Mouse (Mus musculus): ENCODE results near the gene Ttc30a2.
"Not testable (repeated sequence)": the region's sequence is repeated elsewhere in the genome, so short reads cannot be mapped to it uniquely, and the experiment has no call there.

The Ttc30a2 gene

DNA sequence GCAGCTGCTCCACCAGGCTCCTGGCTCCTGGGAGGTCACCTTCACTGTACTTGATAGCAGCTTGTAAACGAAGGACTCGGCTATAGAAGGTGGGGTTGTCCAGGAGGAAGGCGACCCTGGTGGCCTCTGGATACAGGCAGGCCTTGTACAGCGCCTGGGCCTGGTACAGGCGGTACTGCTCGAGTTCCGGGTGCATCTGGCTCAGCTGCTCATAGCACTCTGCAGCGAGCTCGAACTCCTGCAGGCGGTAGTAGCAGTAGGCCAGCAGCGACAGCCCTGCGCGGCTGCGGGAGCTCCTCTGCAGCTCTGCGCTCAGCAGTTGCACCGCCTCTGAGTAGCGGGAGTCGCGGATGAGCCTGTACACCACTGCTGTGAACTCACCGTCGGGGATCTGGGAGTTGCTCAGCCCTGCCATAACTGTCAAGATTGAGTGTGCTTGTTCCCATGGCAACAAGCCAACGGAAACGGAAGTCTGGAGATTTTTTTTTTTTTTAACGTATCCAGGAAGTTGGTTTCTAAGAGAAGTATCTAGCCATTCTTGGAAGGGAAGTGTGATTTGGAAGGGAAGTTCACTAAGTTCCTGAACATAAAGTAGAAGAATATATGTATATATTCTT lies at the start of gene Ttc30a2:
Gene Ttc30a2, minus strand, starts transcription at position 419 of the 617 bp plus-strand sequence.
- not testable (repeated sequence) for DNase-seq

DNA sequence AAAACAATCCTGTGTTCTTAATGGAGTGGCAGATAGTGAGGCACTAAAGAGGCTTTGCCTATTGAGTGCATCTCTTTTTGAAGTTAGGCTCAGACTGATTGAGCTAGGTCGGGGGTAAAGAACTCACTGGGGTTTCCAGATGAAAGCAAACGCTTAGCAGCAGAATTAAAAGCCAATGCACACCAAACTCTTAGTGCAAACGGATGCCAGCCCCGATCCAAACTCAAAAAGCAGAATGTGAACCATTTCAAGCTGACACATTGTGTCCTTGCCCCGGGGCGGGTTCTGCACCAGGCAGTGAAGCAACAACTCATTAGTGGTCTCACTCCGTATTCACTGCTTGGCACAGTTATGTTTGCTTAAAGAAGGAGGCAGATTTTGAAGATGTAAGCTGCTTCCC lies 38.9 kb upstream of the Ttc30a2 start:
- no peak for DNase-seq

DNA sequence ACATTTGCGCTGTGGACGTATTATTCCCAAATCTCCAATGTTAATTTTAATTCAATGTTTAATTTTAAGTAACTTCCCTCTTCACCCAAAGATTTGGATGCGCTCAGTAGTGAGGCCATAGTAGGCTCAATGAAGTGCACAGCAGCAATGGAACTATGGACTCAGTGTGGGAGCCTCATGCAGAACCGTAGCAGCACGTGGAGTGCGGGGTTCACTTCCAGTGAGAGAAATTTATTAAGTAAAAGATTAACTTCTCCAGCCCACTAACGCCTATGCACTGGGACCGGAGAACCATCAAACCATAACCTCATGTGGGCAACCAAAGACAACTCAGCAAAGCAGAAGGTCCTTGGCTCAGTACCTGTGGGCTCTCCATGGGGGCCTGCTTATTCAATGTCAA lies 38.2 kb upstream of the Ttc30a2 start:
- DNase-seq = no peak

DNA sequence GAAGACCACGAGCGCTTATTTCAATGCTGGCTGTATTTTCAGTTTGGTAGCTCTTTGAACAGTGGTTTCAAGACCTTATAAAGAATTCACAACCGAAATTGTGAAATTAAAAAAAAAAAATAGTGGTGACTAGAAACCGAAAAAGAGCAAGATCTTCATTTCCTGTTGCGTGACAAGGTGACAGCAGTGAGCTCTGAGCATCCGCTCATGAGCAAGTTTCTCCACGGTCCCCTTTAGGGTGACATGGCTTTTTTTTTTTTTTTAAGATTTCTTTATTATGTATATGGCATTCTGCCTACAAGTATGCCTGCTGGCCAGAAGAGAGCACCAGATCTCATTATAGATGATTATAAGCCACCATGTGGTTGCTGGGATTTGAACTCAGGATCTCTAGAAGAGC lies 37.5 kb upstream of the Ttc30a2 start:
- DNase-seq = no peak

DNA sequence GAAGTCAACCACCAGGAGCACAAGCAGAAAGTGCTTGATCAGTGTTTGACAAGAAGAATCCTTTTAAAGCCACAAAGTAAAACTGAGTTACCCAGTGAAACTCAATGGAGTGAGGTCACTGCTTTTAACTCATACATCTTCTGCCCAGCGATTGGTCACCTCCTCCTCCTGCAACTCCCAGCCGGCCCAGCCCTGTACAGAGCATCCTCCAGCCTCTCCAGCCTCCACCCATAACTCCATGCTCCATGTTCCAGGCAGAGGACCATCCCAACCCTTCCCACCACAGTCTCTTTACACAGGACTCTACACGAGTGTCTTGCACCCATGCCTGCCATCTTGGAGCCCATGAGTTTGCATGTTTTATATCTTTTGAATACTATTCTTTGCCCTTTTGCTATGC lies 36.7 kb upstream of the Ttc30a2 start:
- no peak for DNase-seq

DNA sequence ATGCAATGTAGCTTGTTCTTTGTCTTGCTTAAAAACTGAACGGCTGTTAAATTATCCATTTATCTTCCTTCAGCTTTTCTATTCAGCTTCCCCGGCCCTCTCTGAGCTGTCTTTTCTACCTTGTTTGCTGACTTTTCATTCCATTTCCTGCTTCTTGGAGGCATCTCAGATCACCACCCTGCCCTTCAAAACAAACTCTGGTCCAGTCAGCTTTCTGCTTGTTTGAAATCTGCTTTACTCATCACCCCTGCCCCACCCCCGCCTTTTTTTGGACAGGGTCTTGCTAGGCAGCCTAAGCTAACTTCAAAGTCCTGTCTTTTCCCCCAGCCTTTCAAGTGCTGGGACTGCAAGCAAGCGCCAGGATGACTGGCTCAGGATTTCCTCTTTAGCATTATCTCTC lies 28.2 kb upstream of the Ttc30a2 start:
- no peak for DNase-seq

DNA sequence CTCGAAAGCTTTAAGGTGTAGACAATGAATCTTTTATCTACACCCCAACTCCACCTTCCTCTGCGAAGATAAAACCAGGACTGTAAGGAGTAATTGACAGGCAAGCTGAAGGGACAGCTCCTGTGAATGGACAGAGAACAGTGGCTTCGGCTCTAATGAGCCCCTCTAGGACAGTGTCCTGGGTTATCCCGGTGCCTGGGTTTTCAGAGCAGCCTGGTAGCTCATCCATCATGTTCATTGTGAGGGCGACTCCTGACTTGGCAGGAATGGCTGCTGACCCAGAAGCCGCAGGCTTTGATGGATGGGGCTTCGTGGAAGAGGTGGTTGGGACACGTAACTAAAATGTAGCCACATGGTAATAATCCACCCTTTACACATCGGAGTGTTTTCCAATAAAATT lies 24.9 kb upstream of the Ttc30a2 start:
- DNase-seq = no peak

DNA sequence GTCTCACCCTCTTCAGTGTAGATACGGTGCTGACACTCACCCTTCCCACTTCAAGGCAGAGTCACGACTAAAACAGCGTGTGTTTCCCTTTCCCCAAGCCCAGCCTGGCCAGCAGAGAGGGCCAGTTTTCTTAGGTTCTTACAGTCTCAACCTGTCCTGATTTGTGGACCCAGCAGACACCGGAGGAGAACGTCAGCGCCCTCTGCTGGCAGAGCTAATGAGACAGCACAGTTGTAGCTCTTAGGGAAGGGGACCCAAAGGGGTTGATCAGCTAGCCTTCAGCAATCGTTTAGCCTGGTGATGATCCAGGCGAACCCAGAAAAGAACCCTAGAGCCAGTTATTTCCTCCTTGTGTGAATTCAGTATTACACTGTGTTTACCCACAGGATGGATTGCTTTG lies 23.4 kb upstream of the Ttc30a2 start:
- peak; percentile 25 to 31 for DNase-seq

DNA sequence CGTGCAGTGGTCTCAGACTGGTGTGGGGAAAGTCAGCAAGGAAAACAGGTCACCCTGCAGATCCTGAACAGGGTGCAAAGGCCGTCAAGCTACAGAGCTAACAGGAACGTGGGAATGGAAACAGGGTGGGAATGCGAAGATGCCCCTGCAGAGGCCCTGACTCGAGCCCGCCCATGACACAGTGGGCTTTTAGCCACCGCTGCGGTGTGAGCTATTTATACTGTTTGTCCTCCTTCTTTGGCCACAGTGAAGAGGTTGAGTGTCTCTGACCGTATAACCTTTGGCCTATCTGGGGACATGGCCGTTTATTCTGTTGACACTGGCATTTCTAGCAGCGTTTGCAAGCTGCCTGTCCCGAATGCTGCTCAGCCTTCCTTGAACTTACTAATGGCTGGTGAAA lies 21.7 kb upstream of the Ttc30a2 start:
- DNase-seq = no peak

DNA sequence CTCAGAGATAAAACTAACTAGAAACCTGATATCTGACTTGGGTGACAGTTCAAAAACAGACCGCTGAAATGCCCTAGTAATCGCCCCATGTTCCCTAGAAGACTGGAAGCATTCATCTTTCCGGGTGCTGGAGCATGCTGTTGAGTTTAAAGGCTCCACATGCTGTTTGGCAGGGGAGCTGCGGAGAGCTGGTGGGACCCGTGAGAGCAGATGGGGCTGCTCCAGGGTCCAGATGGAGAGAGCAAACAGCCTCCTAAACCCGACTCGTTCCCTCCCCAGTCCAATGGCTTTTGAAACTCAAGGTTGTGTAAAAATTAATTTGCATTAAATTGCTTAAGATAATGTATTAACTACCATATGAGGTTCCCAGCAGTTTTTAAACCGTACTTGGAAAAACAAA lies 20.7 kb upstream of the Ttc30a2 start:
- no peak for DNase-seq

DNA sequence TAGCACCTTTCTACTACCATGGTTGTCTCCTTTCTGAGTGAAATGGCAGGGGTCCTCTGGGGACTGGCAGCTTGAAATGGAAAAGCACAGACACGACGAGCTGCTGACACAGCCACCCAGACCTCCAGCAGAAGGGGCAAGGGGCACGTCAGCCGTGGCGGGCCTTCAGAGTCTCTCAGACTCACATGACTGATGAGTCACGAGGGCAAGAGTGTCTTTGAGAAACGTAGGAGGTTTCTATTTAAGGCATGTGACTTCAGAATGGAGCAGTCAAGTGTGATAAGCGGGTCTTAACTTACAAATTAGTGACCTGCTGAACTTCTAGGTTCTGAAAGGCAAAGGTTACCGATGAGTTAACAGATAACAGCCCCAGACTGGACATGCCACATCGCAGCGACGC lies 19.8 kb upstream of the Ttc30a2 start:
- DNase-seq = no peak

DNA sequence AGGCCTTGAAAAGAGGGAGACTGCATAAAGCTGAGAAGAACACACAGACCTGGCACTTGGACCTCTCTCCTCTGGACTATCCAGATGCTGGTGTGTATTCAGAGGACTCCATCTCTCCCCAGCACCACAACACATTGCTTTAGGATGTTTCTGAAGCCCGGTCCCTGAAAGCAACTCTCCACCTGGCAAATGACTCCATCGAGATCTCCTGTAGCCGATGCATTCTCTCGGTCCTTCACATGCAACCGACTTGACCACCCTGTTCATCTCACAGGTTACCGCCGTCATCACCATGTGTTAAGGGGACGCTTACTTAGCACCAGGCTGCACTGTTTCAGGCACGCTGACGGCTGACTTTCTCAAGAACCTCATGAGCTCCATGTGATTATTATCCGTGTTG lies 16.9 kb upstream of the Ttc30a2 start:
- no peak for DNase-seq

DNA sequence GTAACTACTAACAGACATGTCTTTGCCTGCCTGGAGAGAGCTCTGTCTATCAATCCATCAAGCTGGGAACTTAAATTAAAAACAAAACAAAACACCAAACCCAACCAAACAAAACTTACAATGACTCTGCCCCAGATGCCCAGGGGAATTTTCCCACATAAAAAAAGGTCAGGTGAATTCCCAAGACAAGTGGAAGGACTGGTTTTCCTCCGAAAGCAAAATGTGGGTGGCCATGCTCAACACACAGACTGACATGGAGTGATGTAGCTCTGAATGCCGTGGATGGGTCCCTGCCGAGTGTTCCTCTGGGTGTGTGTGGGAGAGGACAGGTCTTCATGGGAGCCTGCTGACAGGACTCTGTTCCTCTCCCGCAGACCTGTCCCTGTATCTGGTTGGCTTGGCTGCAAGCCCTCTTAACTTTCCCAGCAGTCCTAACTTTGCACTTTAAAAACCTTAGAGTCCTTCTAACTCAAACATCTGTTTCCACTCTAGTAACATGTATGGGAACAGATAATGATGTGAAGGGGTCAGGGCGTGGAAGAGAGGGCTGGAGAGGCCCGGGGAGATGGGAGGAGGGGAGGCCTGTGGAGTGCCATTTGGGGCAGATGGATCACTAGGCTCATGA lies 13.7 kb upstream of the Ttc30a2 start:
- no peak for DNase-seq

DNA sequence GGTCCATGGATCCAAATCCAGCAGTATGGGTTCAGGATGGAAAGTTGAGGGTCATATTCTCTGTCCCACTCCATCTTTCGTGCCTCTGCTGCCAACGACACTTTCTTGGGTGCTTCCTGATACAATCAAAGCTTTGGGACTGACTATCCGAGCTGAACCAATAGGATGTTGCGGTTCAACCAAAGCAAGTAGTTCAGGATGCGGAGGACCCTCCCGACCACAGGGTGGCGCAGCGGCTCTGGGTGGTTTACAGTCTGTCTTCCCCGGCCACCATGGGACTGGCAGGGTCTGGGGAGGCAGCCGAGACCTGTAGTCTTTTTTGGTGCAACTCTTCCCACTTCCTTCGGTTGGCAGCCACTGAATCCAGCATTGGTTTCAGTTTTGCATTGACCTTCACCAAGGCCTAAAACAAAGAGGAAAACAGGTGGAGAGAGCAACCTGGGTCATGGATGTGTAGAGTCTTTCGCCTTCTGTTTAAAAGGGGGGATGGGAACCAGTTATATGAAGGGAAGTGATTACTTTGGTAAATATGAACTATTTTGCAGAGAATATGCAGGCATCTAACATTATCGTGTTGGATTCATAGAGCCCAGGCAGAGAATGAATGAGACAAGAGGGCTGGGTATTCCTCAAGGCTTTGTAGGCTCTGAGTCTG lies 13.0 kb upstream of the Ttc30a2 start:
- peak; percentile 37 to 39 for DNase-seq

DNA sequence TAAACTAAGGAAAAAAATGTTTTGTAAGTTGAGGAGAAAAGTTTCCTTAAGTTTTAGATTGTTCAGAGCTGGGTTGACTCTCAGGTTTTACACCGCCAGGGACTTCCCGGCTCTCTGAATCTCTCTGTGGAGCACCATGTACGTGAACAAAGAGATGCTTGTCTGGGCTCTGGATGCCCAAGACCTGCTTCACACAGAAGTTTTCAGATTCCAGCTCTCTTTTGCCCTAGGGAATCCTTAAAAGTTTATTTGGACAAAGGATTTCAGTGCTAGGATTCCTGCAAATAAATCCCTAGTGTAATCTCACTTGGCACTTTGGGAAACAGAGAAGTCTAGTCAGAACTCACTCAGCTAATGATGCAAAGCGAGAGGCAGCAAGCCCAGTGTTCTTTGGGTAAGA lies 11.7 kb upstream of the Ttc30a2 start:
- DNase-seq = no peak

DNA sequence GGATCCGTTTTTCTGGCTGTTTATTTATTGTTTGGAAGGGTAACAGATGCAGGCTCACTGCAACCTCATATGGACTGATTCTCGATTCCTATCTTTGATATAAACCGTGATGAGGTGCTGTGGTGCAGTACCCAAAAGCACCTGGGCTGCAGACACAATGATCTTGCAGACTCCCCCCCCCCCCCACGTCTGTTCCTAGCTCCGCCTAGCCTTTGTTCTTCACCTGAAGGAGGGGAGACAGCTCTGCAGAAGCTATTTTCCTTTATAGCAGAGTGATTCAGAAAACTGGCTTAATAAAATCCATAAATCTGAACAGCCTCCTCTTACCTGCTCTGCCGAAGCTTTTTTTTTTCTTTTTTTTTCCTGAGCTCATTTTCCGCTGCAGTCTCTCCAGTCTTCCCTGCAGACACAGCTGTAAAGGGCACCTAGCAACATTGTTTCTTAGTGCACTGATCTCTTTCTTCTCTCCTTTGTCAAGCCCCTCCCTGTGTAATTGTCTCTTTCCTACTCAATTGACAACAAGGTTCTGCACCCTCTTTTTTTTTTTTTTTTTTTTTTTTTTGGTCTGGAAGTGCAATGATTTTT lies 10.9 kb upstream of the Ttc30a2 start:
- DNase-seq = no peak

DNA sequence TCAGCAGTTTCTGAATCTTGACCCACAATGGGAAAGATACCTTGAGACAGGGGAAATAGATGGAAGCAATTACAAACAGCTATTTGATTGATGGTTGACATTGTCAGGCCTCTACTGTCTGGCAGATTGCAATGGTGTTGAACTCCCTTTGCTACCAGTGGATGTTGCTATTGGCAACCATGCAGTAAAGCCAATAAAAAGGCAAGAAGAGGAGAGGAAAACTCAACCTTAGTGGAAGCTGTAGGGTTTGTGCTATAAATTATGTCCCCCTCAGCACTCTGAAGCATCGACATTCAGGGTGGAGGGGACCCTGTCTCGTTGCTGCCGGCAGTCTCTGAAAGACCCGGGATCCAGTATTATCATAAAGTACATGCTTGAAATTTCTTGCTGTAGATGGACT lies 10.4 kb upstream of the Ttc30a2 start:
- no peak for DNase-seq

DNA sequence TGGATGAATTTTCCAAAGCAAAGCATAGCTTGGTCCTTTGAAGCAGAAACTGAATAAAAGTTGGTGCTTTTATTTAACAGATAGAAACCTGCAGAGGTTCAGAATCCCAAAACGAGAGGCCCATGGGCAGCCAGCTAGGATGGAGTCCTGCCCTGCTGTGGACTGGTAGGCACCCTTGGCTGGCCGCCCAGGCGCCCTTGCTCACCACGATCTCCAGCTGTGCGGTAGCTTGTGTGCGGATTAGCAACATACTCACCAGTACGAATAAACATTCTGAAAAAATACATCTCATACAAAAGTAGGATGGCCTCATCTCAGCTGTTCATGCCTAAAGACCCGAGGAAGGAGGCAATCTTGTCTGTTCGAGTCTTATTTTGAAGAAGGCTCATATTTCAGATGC lies 9.8 kb upstream of the Ttc30a2 start:
- DNase-seq = no peak

DNA sequence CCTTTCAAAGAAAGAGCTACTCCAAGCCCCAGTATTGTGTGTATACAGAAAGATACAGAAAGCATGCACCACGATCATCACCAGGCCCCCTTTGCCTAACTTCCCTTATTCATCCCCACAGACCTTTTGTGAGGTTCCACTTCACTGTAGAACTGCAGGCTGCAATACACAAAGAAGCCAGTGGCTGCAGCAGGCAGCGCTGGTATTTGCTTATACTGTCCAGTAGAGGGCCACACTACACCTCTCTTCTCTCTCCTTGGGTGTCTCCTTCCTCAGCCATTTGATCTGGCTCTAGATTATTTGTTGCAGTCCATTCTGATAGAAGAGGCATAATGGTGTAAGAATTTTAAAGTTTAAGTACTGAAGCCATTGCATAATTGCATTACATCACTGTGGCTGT lies 7.2 kb upstream of the Ttc30a2 start:
- DNase-seq = peak in 1 of 2 experiments; percentile 12

DNA sequence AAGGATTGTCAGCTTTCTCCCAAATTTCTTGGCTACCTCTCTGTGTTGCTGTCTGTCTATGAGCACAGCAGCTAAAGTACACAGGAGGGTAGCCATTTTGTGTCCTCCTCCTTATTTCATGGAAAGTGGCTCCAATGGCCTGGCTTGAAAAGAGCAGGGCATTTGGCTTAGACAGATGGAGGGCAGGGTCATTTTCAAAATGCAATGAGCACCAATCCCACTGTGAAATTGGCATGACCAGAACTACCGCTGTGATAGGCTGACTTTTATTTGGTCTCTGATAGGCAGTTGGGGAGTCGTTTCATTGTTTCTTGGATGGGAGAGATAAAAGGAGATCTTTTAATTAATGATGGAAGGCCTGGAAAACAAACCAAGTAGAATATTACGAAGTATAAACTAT lies 5.9 kb upstream of the Ttc30a2 start:
- DNase-seq = no peak

DNA sequence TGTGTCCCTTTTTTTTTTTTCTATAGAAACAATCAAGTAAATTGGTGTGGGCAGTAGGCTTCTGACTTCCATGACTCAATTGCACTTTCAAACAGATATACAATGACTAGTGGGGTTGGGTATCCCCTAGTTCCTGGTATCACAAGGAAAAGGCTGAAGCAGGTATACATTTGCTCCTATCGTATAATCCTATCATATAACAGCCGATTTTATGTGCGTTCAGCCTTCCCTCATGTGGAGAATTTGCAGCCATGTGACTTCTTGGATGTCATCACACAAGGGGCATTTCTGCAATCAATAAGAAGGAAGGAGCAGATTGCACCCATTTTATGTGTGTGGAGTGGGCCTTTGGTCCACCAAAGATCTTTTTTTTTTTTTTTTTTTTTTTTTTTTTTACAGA lies 5.1 kb upstream of the Ttc30a2 start:
- DNase-seq = no peak

DNA sequence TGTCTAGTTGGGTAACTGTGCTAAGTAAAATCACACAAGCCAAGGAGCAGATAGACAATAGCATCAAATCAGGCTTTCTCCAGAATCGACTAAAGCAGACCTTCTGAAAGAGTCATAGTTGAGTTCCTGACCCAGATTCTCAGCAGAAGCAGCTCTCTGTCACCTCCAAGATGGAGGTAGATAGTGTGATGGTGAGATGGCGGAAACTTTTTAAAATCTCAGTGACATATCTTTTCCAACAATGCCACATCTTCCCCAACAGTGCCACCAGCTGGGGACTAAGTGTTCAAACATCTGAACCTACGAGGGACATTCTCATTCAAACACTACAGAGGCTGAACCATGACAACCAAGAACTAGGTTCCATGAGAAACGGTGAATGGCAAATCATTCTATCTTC lies 4.7 kb upstream of the Ttc30a2 start:
- no peak for DNase-seq

DNA sequence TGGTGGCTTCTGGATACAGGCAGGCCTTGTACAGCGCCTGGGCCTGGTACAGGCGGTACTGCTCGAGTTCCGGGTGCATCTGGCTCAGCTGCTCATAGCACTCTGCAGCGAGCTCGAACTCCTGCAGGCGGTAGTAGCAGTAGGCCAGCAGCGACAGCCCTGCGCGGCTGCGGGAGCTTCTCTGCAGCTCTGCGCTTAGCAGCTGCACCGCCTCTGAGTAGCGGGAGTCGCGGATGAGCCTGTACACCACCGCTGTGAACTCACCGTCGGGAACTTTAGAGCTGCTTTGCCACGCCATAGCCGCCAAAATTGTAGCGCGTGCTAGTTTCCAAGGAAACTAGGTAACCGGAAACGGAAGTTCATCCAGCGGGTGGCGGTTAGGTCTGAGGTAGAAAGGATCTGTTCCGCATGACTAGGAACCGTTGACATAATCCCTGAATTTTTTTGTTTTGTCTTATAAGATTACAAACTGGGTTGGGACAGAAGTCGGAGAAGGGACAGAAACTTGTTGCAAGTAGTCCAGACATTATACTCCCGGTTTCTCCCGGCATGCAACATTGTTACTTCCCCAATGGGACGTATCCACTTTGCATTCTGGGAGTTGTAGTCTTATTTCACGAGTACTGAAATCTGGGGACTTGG lies 3.6 kb upstream of the Ttc30a2 start, which contains the start of gene Ttc30a1:
Gene Ttc30a1, minus strand, starts transcription at position 528 of the 642 bp plus-strand sequence.
- peak; percentile 47 to 63 for DNase-seq

Data from thymus, adult 18-20 months (tissue).